Mouse (Mus musculus) adipocyte (in vitro differentiated cells): ENCODE data around the gene Kcnip4.

Experiments used
- DNase-seq: peaks from one replicate; pipeline ENCODE4 v3.0.0-alpha.2; 2016; ENCODE audit warnings: low spot score

The Kcnip4 gene

GRCm38 (mm10) chr5:48889395-48890194 lies 635.1 kb downstream of the Kcnip4 start:
- no peak for DNase-seq

- DNase-seq = no peak
These were observed 646.6 kb downstream of the Kcnip4 start for GRCm38 (mm10) chr5:48878081-48878480.

GRCm38 (mm10) chr5:48864268-48864967 lies 660.3 kb downstream of the Kcnip4 start:
- no peak for DNase-seq

GRCm38 (mm10) chr5:48840971-48841370 lies 683.7 kb downstream of the Kcnip4 start:
- no peak for DNase-seq

- no peak for DNase-seq
These were observed 729.2 kb downstream of the Kcnip4 start for GRCm38 (mm10) chr5:48795526-48795925.

GRCm38 (mm10) chr5:48779376-48779775 lies 745.3 kb downstream of the Kcnip4 start:
- DNase-seq = no peak

- DNase-seq = no peak
These were observed 776.1 kb downstream of the Kcnip4 start for GRCm38 (mm10) chr5:48748613-48749012.

GRCm38 (mm10) chr5:48737640-48738039 lies 787.1 kb downstream of the Kcnip4 start:
- DNase-seq = no peak

- DNase-seq = no peak
These were observed 806.5 kb downstream of the Kcnip4 start for GRCm38 (mm10) chr5:48718166-48718565.

- no peak for DNase-seq
These were observed 818.7 kb downstream of the Kcnip4 start for GRCm38 (mm10) chr5:48705997-48706396.

- DNase-seq = no peak
These were observed 837.6 kb downstream of the Kcnip4 start for GRCm38 (mm10) chr5:48687068-48687467.

GRCm38 (mm10) chr5:48679733-48680595 lies 844.7 kb downstream of the Kcnip4 start:
- DNase-seq = no peak

- no peak for DNase-seq
These were observed 862.2 kb downstream of the Kcnip4 start for GRCm38 (mm10) chr5:48662504-48662903.

GRCm38 (mm10) chr5:48659975-48660374 lies 864.7 kb downstream of the Kcnip4 start:
- DNase-seq = no peak

- DNase-seq = no peak
These were observed 874.2 kb downstream of the Kcnip4 start for GRCm38 (mm10) chr5:48650496-48650895.

- no peak for DNase-seq
These were observed 888.0 kb downstream of the Kcnip4 start for GRCm38 (mm10) chr5:48636675-48637074.

- no peak for DNase-seq
These were observed 891.1 kb downstream of the Kcnip4 start for GRCm38 (mm10) chr5:48633631-48634030.

- DNase-seq = no peak
These were observed 901.3 kb downstream of the Kcnip4 start for GRCm38 (mm10) chr5:48623370-48623769.

GRCm38 (mm10) chr5:48606916-48607315 lies 917.8 kb downstream of the Kcnip4 start:
- no peak for DNase-seq

- no peak for DNase-seq
These were observed 918.4 kb downstream of the Kcnip4 start for GRCm38 (mm10) chr5:48606281-48606680.

- no peak for DNase-seq
These were observed 925.1 kb downstream of the Kcnip4 start for GRCm38 (mm10) chr5:48599481-48600040.

GRCm38 (mm10) chr5:48588014-48588413 lies 936.7 kb downstream of the Kcnip4 start:
- no peak for DNase-seq
